Mouse (Mus musculus): ENCODE measurements at regions not wholly inside any gene's neighbourhood (a gene's known extent, or its start where the extent isn't known, plus 50 kb on each side); places are given as distances from the start of the nearest gene placed in this dataset.
A peak's percentile ranks its signal among the peaks of the same experiment; 100 is the strongest.

GRCm38 (mm10) chr1:61137210-61137885, 159.6 kb downstream of the Icos start:
- DNase-seq: no peak

GRCm38 (mm10) chr1:61137954-61138353, 160.2 kb downstream of the Icos start:
- no peak for DNase-seq

- peak; percentile 34 for DNase-seq
Measured at GRCm38 (mm10) chr1:61139291-61139983, 161.7 kb downstream of the Icos start.

GRCm38 (mm10) chr1:61139984-61140648, 162.4 kb downstream of the Icos start:
- no peak for DNase-seq

- no peak for DNase-seq
Measured at GRCm38 (mm10) chr1:61140870-61141591, 163.3 kb downstream of the Icos start.

- DNase-seq: no peak
Measured at GRCm38 (mm10) chr1:61141592-61141930, 163.8 kb downstream of the Icos start.

GRCm38 (mm10) chr1:61141952-61142351, 164.2 kb downstream of the Icos start:
- no peak for DNase-seq

GRCm38 (mm10) chr1:61143030-61143753, 165.5 kb downstream of the Icos start:
- no peak for DNase-seq

GRCm38 (mm10) chr1:61143754-61144066, 166.0 kb downstream of the Icos start:
- no peak for DNase-seq

GRCm38 (mm10) chr1:61145013-61145412, 167.3 kb downstream of the Icos start:
- DNase-seq: no peak

GRCm38 (mm10) chr1:61145572-61145971, 167.8 kb downstream of the Icos start:
- DNase-seq: no peak

- no peak for DNase-seq
Measured at GRCm38 (mm10) chr1:61146222-61146723, 168.5 kb downstream of the Icos start.

- DNase-seq: no peak
Measured at GRCm38 (mm10) chr1:61151742-61152141, 174.0 kb downstream of the Icos start.

GRCm38 (mm10) chr1:61152157-61152556, 174.4 kb downstream of the Icos start:
- no peak for DNase-seq

GRCm38 (mm10) chr1:61154216-61154615, 176.5 kb downstream of the Icos start:
- no peak for DNase-seq

- no peak for DNase-seq
Measured at GRCm38 (mm10) chr1:61157271-61157670, 179.5 kb downstream of the Icos start.

- no peak for DNase-seq
Measured at GRCm38 (mm10) chr1:61160505-61160904, 182.8 kb downstream of the Icos start.

- DNase-seq: no peak
Measured at GRCm38 (mm10) chr1:61164271-61164670, 186.5 kb downstream of the Icos start.

GRCm38 (mm10) chr1:61171941-61172340, 194.2 kb downstream of the Icos start:
- no peak for DNase-seq

- DNase-seq: no peak
Measured at GRCm38 (mm10) chr1:61172946-61173345, 195.2 kb downstream of the Icos start.

- no peak for DNase-seq
Measured at GRCm38 (mm10) chr1:61175239-61175638, 197.5 kb downstream of the Icos start.

- DNase-seq: no peak
Measured at GRCm38 (mm10) chr1:61179461-61179860, 201.7 kb downstream of the Icos start.
